Mouse (Mus musculus) adrenal gland, adult 8-10 months (tissue): Measurements from ENCODE around the gene Hivep2. TPM values are rescaled to one million over a fixed set of nuclear protein-coding genes. Genes with fewer than 3 reads are reported as not detected.

Experiments used
- DNase-seq: peaks from one replicate; pipeline ENCODE4 v3.0.0; 2022
- total RNA-seq, 4 experiments: library from RNA; stranded (reverse); gene quantifications; 2 replicates each; pipeline ENCODE4 v1.2.4; 2022

The Hivep2 gene
- total RNA-seq, 4 experiments from 2014 or later: 27.5 to 43.1 (median 38.7) TPM

- no peak for DNase-seq
Observed at GRCm38 (mm10) chr10:13973563-13974179, 7.8 kb downstream of the Hivep2 start.

- no peak for DNase-seq
Observed at GRCm38 (mm10) chr10:13974472-13974871, 8.6 kb downstream of the Hivep2 start.

GRCm38 (mm10) chr10:13975861-13976260 lies 10.0 kb downstream of the Hivep2 start:
- DNase-seq: no peak

- no peak for DNase-seq
Observed at GRCm38 (mm10) chr10:13976267-13976666, 10.4 kb downstream of the Hivep2 start.

- no peak for DNase-seq
Observed at GRCm38 (mm10) chr10:13982271-13982670, 16.4 kb downstream of the Hivep2 start.

GRCm38 (mm10) chr10:13982769-13983381 lies 17.0 kb downstream of the Hivep2 start:
- DNase-seq: peak; percentile 83

GRCm38 (mm10) chr10:13983631-13984030 lies 17.8 kb downstream of the Hivep2 start:
- DNase-seq: peak; percentile 46

- no peak for DNase-seq
Observed at GRCm38 (mm10) chr10:13984233-13984632, 18.4 kb downstream of the Hivep2 start.

- DNase-seq: peak; percentile 60
Observed at GRCm38 (mm10) chr10:13986539-13986938, 20.7 kb downstream of the Hivep2 start.

GRCm38 (mm10) chr10:13987336-13987735 lies 21.5 kb downstream of the Hivep2 start:
- DNase-seq: no peak

GRCm38 (mm10) chr10:13988280-13988679 lies 22.4 kb downstream of the Hivep2 start:
- DNase-seq: peak; percentile 37

- no peak for DNase-seq
Observed at GRCm38 (mm10) chr10:13988757-13989156, 22.9 kb downstream of the Hivep2 start.

GRCm38 (mm10) chr10:13990842-13991241 lies 25.0 kb downstream of the Hivep2 start:
- no peak for DNase-seq

- no peak for DNase-seq
Observed at GRCm38 (mm10) chr10:13993411-13993810, 27.5 kb downstream of the Hivep2 start.

- no peak for DNase-seq
Observed at GRCm38 (mm10) chr10:13997336-13997735, 31.5 kb downstream of the Hivep2 start.

- DNase-seq: no peak
Observed at GRCm38 (mm10) chr10:14004769-14005517, 39.1 kb downstream of the Hivep2 start.

GRCm38 (mm10) chr10:14009721-14010120 lies 43.8 kb downstream of the Hivep2 start:
- no peak for DNase-seq

GRCm38 (mm10) chr10:14016287-14016970 lies 50.6 kb downstream of the Hivep2 start:
- DNase-seq: no peak

GRCm38 (mm10) chr10:14017338-14017737 lies 51.5 kb downstream of the Hivep2 start:
- no peak for DNase-seq

GRCm38 (mm10) chr10:14017822-14018364 lies 52.0 kb downstream of the Hivep2 start:
- peak; percentile 18 for DNase-seq

GRCm38 (mm10) chr10:14018672-14019071 lies 52.8 kb downstream of the Hivep2 start:
- no peak for DNase-seq

- no peak for DNase-seq
Observed at GRCm38 (mm10) chr10:14019198-14019597, 53.3 kb downstream of the Hivep2 start.

GRCm38 (mm10) chr10:14020253-14020652 lies 54.4 kb downstream of the Hivep2 start:
- no peak for DNase-seq
